Mouse (Mus musculus): ENCODE data around the gene Cmya5.
"Not testable (repeated sequence)": the region's sequence is repeated elsewhere in the genome, so short reads cannot be mapped to it uniquely, and the experiment has no call there.

DNA sequence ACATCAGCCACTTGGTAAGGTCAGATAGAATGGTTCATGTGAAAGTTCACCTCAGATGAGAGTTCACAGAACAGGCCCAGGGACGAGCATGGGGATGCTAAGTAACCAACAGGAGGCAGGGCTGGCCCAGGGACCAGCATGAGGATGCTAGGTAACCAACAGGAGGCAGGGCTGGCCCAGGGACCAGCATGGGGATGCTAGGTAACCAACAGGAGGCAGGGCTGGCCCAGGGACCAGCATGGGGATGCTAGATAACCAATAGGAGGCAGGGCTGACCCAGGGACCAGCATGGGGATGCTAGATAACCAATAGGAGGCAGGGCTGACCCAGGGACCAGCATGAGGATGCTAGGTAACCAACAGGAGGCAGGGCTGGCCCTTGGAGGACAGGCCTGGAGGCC, 62.2 kb downstream of the Cmya5 start:
- not testable (repeated sequence) for TF ChIP-seq POLR2A (IDR thresholded peaks at IDR 0.05; ENCODE audit: borderline replicate concordance, extremely low read depth, low read depth, low read length); CTCF (IDR thresholded peaks at IDR 0.05; ENCODE audit: insufficient read depth, low read length)

Data from lung, adult 2 months (tissue).